Mouse (Mus musculus): ENCODE data around the gene BC037034. TPM values are rescaled to one million over a fixed set of nuclear protein-coding genes. Genes with fewer than 3 reads are reported as not detected.

BC037034 gene
- total RNA-seq, 2 experiments from 2014 or later: 2.6 to 3.0 TPM

Other genes with a start within 250 kb of the BC037034 start
- not detected for gene Smok3a, start 242.8 kb downstream of the BC037034 start, total RNA-seq (2021)
- gene Smok3b, start 242.6 kb downstream of the BC037034 start, total RNA-seq (2021): not detected
- not detected for gene Smok3c, start 210.8 kb downstream of the BC037034 start, total RNA-seq (2021)
- 1 to 10 TPM; 8.4 to 9.1 TPM for gene Zkscan1, start 178.9 kb downstream of the BC037034 start, total RNA-seq (2021)
- gene Zscan21, start 147.1 kb downstream of the BC037034 start, total RNA-seq (2021): 10 to 100 TPM; 11.0 to 11.9 TPM
- gene Zfp113, start 108.3 kb downstream of the BC037034 start, total RNA-seq (2021): 1 to 10 TPM; 4.0 to 4.4 TPM
- gene Cops6, start 103.0 kb downstream of the BC037034 start, total RNA-seq (2021): 10 to 100 TPM; 93.9 to 95.7 TPM
- gene Ap4m1, start 92.0 kb downstream of the BC037034 start, total RNA-seq (2021): 1 to 10 TPM; 5.8 to 7.8 TPM
- gene Mcm7, start 91.6 kb downstream of the BC037034 start, total RNA-seq (2021): 10 to 100 TPM in 1 of 2 experiments, 1 to 10 TPM in 1; 8.9 to 10.3 TPM
- gene Taf6, start 76.6 kb downstream of the BC037034 start, total RNA-seq (2021): 10 to 100 TPM; 27.0 to 29.6 TPM
- 1 to 10 TPM; 3.5 to 5.8 TPM for gene Cnpy4, start 76.5 kb downstream of the BC037034 start, total RNA-seq (2021)
- 1 to 10 TPM; 1.6 to 2.1 TPM for gene Mblac1, start 69.7 kb downstream of the BC037034 start, total RNA-seq (2021)
- gene Nxpe5, start 38.1 kb downstream of the BC037034 start, total RNA-seq (2021): under 1 TPM; 0.40 to 0.54 TPM
- gene Lamtor4, start 8.6 kb downstream of the BC037034 start, total RNA-seq (2021): 10 to 100 TPM; 48.3 to 50.8 TPM
- gene Gal3st4, start 8.8 kb upstream of the BC037034 start, total RNA-seq (2021): under 1 TPM; 0.19 to 0.41 TPM
- gene Gm43720, start 15.9 kb upstream of the BC037034 start, total RNA-seq (2021): not detected
- under 1 TPM in 1 of 2 experiments, not detected in 1; 0.27 TPM for gene Gpc2, start 16.0 kb upstream of the BC037034 start, total RNA-seq (2021)
- under 1 TPM in 1 of 2 experiments, not detected in 1; 0.19 TPM for gene Stag3, start 16.2 kb upstream of the BC037034 start, total RNA-seq (2021)
- gene Pvrig, start 77.9 kb upstream of the BC037034 start, total RNA-seq (2021): not detected
- 1 to 10 TPM; 2.1 to 2.9 TPM for gene Zfp157, start 177.4 kb upstream of the BC037034 start, total RNA-seq (2021)

All from gastrocnemius, postnatal 25 days (tissue).